Mouse (Mus musculus): ENCODE measurements around the gene Serpina3k.
"Not testable (repeated sequence)": the region's sequence is repeated elsewhere in the genome, so short reads cannot be mapped to it uniquely, and the experiment has no call there.

The Serpina3k gene

DNA sequence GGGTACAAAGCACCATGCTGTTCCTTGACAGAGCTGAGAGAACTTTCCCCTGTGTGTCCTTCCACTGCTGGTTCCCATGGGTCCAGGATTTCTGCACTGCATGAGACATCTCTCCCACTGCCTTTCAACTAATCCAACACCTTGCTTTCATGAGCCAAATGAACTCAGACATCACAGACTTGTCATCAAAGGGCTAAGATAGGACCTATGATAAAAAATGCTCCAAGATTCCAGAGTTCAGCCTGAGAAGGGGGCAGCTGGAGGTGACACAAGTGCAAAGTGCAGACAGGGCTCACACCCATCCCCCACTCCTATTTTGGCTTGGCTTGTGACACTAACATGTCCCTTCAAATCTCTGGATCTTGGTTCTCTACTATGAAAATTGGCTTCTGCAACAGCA, 50.2 kb downstream of the Serpina3k start:
- DNase-seq (ENCODE audit: low spot score) = no peak

GRCm38 (mm10) chr12:104391057-104391456, 52.8 kb downstream of the Serpina3k start:
- DNase-seq (ENCODE audit: low spot score) = not testable (repeated sequence)

All from lung, postnatal 25 days (tissue).